Mouse (Mus musculus) myocyte (in vitro differentiated cells): ENCODE results near the gene Rarg. TPM values are rescaled to one million over a fixed set of nuclear protein-coding genes. Genes with fewer than 3 reads are reported as not detected.

Source experiments
- H3K27me3 ChIP-seq: one replicate; pipeline ENCODE4 v1.6.1; 2011; ENCODE audit not compliant: control insufficient read depth, insufficient read depth, insufficient read length
- H3K36me3 ChIP-seq: one replicate; pipeline ENCODE4 v1.6.1; 2011; ENCODE audit not compliant: control insufficient read depth, insufficient read depth
- H3K4me2 ChIP-seq: one replicate; pipeline ENCODE4 v1.6.1; 2011; ENCODE audit warnings: low read depth, control low read depth
- H3K4me3 ChIP-seq: one replicate; pipeline ENCODE4 v1.5.1; 2011; ENCODE audit warnings: mild to moderate bottlenecking, control low read depth, moderate library complexity
- H3K79me2 ChIP-seq: one replicate; pipeline ENCODE4 v1.6.1; 2011; ENCODE audit not compliant: control insufficient read depth, insufficient read depth
- H3ac ChIP-seq: one replicate; pipeline ENCODE4 v1.6.1; 2011; ENCODE audit not compliant: control insufficient read depth, insufficient read length
- CEBPB ChIP-seq: IDR thresholded peaks from 2 replicates; pipeline ENCODE4 v1.6.1; 2011; ENCODE audit warnings: mild to moderate bottlenecking, moderate library complexity; ENCODE audit not compliant: poor library complexity, insufficient read depth, severe bottlenecking
- E2F4 ChIP-seq: IDR thresholded peaks from one replicate; pipeline ENCODE4 v1.6.1; 2011; ENCODE audit warnings: mild to moderate bottlenecking, control low read depth, moderate library complexity; ENCODE audit not compliant: insufficient read depth
- MAX ChIP-seq: IDR thresholded peaks from one replicate; pipeline ENCODE4 v1.6.1; 2011; ENCODE audit warnings: low read depth, mild to moderate bottlenecking, control low read depth
- MYOD1 ChIP-seq, 3 experiments: IDR thresholded peaks; one replicate each; pipeline ENCODE4 v1.6.1; 2011; ENCODE audit warnings: control low read depth in 2 of 3, low read depth in 2 of 3, mild to moderate bottlenecking in 2 of 3, moderate library complexity in 1 of 3; ENCODE audit not compliant: insufficient read length in 2 of 3, control insufficient read depth in 1 of 3
- MYOG ChIP-seq, 3 experiments: IDR thresholded peaks; one replicate each; pipeline ENCODE4 v1.6.1; 2011; ENCODE audit warnings: control low read depth in 2 of 3, low read depth in 2 of 3, mild to moderate bottlenecking in 2 of 3; ENCODE audit not compliant: insufficient read length in 2 of 3, control insufficient read depth in 1 of 3, insufficient read depth in 1 of 3
- POLR2A ChIP-seq: IDR thresholded peaks from one replicate; pipeline ENCODE4 v1.6.1; 2011; ENCODE audit warnings: low read depth, mild to moderate bottlenecking, control low read depth, moderate library complexity; ENCODE audit not compliant: insufficient read length
- POLR2AphosphoS2 ChIP-seq: IDR thresholded peaks from one replicate; pipeline ENCODE4 v1.6.1; 2011; ENCODE audit warnings: low read depth, control low read depth; ENCODE audit not compliant: insufficient read length
- REST ChIP-seq: IDR thresholded peaks from one replicate; pipeline ENCODE4 v1.6.1; 2011; ENCODE audit warnings: mild to moderate bottlenecking, control low read depth, moderate library complexity; ENCODE audit not compliant: insufficient read depth, insufficient read length
- SRF ChIP-seq: IDR thresholded peaks from one replicate; pipeline ENCODE4 v1.6.1; 2011; ENCODE audit warnings: low read depth; ENCODE audit not compliant: control insufficient read depth, insufficient read length
- TCF12 ChIP-seq: IDR thresholded peaks from one replicate; pipeline ENCODE4 v1.6.1; 2011; ENCODE audit warnings: mild to moderate bottlenecking, control low read depth; ENCODE audit not compliant: poor library complexity, insufficient read depth, severe bottlenecking
- TCF3 ChIP-seq: IDR thresholded peaks from one replicate; pipeline ENCODE4 v1.6.1; 2011; ENCODE audit warnings: low read depth, control low read depth; ENCODE audit not compliant: insufficient read length
- USF1 ChIP-seq: IDR thresholded peaks from one replicate; pipeline ENCODE4 v1.6.1; 2011; ENCODE audit warnings: low read depth, mild to moderate bottlenecking, control low read depth, moderate library complexity
- polyA plus RNA-seq: library from polyadenylated mRNA; unstranded; fragments of >200 nt; fragmentation: generic; extraction: Trizol; gene quantifications from one replicate; pipeline ENCODE4 v1.2.1, GENCODE M21; 2012; ENCODE audit warnings: missing spikeins

Rarg gene
- polyA plus RNA-seq, 1 experiment: 63.8 TPM

DNA sequence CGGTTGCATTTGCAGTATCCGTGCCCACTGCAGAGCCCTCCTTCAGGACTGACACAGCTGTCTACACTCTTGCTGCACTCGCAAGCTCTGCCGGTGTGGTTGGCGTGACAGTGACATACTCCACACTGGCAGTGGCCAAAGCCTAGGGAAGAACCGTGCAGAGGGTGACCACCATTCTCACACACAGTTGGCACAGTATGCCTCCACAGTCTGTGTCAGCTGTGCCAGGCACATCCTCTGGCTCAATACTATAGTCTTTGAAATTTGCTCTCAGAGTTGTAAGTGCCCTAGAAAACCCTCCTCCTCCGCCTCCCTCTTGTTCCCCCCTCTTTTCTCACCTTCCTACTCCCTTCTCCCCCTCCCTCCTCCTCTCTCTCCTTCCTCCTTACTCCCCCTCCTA lies 40.0 kb downstream of the Rarg start:
- Histone ChIP-seq H3ac (no peak overlapping the region), H3K4me2 (no peak overlapping the region), H3K27me3 (no peaks in the 10 kb centered on the region), H3K79me2 (no peaks in the 10 kb centered on the region), H3K4me3 (no peak overlapping the region), H3K36me3 (peaks cover 30% of the 10 kb centered on the region)
- TF ChIP-seq POLR2AphosphoS2 (peak; percentile 87), POLR2A (peak; percentile 36), MAX (no peak)

- Histone ChIP-seq H3ac (no peak overlapping the region), H3K36me3 (peaks cover 37% of the 10 kb centered on the region), H3K4me2 (no peak overlapping the region), H3K79me2 (no peaks in the 10 kb centered on the region), H3K27me3 (no peaks in the 10 kb centered on the region), H3K4me3 (no peak overlapping the region)
- TF ChIP-seq POLR2AphosphoS2 (no peak), USF1 (no peak), SRF (no peak), TCF3 (no peak), MAX (no peak), TCF12 (no peak), MYOG (IDR thresholded peaks at IDR 0.05; ENCODE audit: control insufficient read depth in 1 of 3, insufficient read depth in 1 of 3, insufficient read length in 2 of 3, low read depth in 2 of 3) (no peak), REST (no peak), CEBPB (no peak), MYOD1 (IDR thresholded peaks at IDR 0.05; ENCODE audit: control insufficient read depth in 1 of 3, insufficient read length in 2 of 3, low read depth in 2 of 3) (no peak), E2F4 (no peak), POLR2A (no peak)
Observed at GRCm38 (mm10) chr15:102216459-102217228, 40.7 kb downstream of the Rarg start.

DNA sequence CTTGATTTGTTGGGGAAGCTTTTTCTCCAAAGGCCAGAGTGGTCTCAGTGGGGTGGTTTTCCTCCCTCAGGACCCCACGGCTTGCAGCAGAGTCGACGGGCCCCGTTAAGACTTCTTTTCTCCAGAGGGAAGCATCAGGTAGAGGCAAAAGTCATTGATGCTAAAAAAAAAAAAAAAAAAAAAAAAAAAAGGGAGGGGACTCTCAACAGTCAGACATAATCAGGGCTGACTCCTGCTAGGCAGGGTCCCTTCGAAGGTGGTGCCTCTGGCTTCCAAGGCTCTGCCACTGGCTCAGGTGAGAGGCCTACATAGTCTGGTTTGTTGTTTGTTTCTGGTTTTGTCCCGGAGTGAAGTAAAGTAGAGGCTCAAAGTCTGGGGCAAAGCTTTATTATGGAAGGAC lies 41.7 kb downstream of the Rarg start:
- Histone ChIP-seq H3K4me2 (no peak overlapping the region), H3K36me3 (peaks cover 38% of the 10 kb centered on the region), H3K4me3 (no peak overlapping the region), H3K79me2 (no peaks in the 10 kb centered on the region), H3K27me3 (no peaks in the 10 kb centered on the region), H3ac (no peak overlapping the region)
- TF ChIP-seq CEBPB (no peak), USF1 (no peak), E2F4 (no peak), MYOD1 (IDR thresholded peaks at IDR 0.05; ENCODE audit: control insufficient read depth in 1 of 3, insufficient read length in 2 of 3, low read depth in 2 of 3) (no peak)

DNA sequence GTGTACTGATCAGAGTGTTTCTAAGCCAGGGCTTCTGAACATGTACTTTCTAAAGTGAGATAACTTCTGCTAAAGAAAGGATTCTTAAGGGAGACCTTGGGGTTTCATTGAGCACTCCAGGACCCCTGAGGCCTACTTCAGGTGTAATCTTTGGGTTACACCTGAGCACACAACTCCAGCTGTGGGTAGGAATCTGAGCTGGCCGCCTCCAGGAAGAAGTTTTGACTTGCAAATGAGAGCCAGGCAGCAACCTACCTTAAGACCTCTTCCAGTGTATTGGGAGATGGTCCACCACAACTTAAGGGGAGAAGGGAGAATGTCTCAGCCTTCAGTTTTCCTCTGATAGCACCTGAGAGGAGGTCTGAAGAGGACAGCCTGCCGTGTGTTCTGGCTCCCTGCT lies 43.2 kb downstream of the Rarg start:
- TF ChIP-seq MAX (no peak), REST (no peak)
- no peaks in the 10 kb centered on the region for H3K79me2 ChIP-seq
- H3K36me3 ChIP-seq: peaks cover 44% of the 10 kb centered on the region
- H3K4me3 ChIP-seq: no peak overlapping the region
- H3ac ChIP-seq: no peak overlapping the region
- no peak overlapping the region for H3K4me2 ChIP-seq
- no peaks in the 10 kb centered on the region for H3K27me3 ChIP-seq

GRCm38 (mm10) chr15:102211895-102212294 lies 45.4 kb downstream of the Rarg start:
- Histone ChIP-seq H3K4me3 (no peak overlapping the region), H3ac (no peak overlapping the region), H3K27me3 (no peaks in the 10 kb centered on the region), H3K36me3 (peaks cover 65% of the 10 kb centered on the region), H3K79me2 (peaks cover 11% of the 10 kb centered on the region), H3K4me2 (no peak overlapping the region)
- TF ChIP-seq MYOG (IDR thresholded peaks at IDR 0.05; ENCODE audit: control insufficient read depth in 1 of 3, insufficient read depth in 1 of 3, insufficient read length in 2 of 3, low read depth in 2 of 3) (no peak), TCF12 (no peak), TCF3 (no peak), USF1 (no peak), E2F4 (no peak), CEBPB (no peak), MYOD1 (IDR thresholded peaks at IDR 0.05; ENCODE audit: control insufficient read depth in 1 of 3, insufficient read length in 2 of 3, low read depth in 2 of 3) (no peak), REST (no peak), POLR2AphosphoS2 (no peak), POLR2A (no peak), SRF (no peak), MAX (no peak)
